Mouse (Mus musculus) regulatory T cell (primary cell): ENCODE measurements at regions not wholly inside any gene's neighbourhood (a gene's known extent, or its start where the extent isn't known, plus 50 kb on each side); places are given as distances from the start of the nearest gene placed in this dataset.

ENCODE experiments used
- in situ Hi-C: fragments of 300-600 bp; cut with MboI, MseI; formaldehyde crosslinking; loops from one replicate; pipeline ENCODE4 v1.15.1; 2025; ENCODE audit warnings: high pct_unique_total_duplicates

GRCm38 (mm10) chr11:31821479-31822411, 50.3 kb upstream of the Cpeb4 start:
- in situ Hi-C loops, result no loop called here
